Mouse (Mus musculus): Measurements from ENCODE around the gene 3110040M04Rik. TPM values are rescaled to one million over a fixed set of nuclear protein-coding genes. Genes with fewer than 3 reads are reported as not detected.
"Not testable (repeated sequence)": the region's sequence is repeated elsewhere in the genome, so short reads cannot be mapped to it uniquely, and the experiment has no call there.

Gene 3110040M04Rik
- polyA plus RNA-seq (2016; fragmentation: Nextera tagmentation; extraction: Ambion mirVana), result 0.90 TPM in 1 of 2 replicates, not detected in the other

DNA sequence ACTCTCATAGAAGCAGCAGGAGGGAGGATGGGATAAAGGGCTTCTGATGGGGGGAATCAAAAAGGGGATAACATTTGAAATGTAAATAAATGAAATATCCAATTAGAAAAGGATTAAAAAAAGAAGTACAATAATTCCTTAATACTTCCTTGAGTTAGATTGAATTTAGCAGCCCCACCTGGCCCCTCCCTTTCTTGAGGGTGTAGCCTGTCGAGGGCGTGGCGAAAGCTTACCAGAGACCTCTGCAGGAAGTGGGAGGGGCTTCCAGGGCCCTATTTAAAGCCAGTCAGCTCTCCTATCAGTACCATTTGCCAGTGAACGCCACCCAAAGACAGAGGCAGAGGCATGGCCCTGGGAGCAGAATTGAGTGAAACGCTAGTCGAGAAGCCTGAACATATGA, at the start of gene 3110040M04Rik:
TSS of gene 3110040M04Rik (plus strand) at position 304 of the 400 bp plus-strand sequence.
- not testable (repeated sequence) for H3K36me3 ChIP-seq; H3K9me3 ChIP-seq; DNase-seq (ENCODE audit: low spot score); H3K27ac ChIP-seq; H3K27me3 ChIP-seq (ENCODE audit: insufficient read depth, poor library complexity, severe bottlenecking); H3K4me1 ChIP-seq (replicated peaks); H3K4me3 ChIP-seq
- WGBS, result no CpG with 5 or more reads among the region's 6 CpGs

GRCm38 (mm10) chr1:151154131-151154530, 49.8 kb upstream of the 3110040M04Rik start:
- H3K4me1 ChIP-seq (replicated peaks); H3K36me3 ChIP-seq; H3K27ac ChIP-seq; H3K27me3 ChIP-seq (ENCODE audit: insufficient read depth, poor library complexity, severe bottlenecking); H3K4me3 ChIP-seq; H3K9me3 ChIP-seq; DNase-seq (ENCODE audit: low spot score): not testable (repeated sequence)
- 93% methylated on average over 9 of the region's 9 CpGs for WGBS

DNA sequence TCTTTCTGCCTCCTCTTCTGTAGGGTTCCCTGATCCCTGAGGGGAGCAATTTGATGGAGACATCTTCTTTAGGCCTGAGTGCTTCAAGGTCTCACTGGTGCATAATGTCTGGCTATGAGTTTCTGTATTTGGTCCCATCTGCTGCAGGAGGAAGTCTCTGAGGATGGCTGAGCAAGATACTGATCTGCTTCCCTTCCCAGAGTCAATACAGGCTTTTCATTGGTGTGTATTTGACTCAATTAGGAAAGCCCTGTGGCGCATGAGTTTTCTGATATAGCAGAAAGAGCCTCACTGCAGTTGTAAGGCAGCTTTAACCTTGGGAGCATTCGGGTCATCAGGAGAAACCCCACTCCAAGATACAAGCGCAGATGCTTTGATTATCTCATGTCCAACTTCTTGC, 47.8 kb upstream of the 3110040M04Rik start:
- peaks cover 7% of the 10 kb centered on the region; the same call in 1 of the 2 replicates for H3K4me1 ChIP-seq (replicated peaks)
- no peak overlapping the region for H3K4me3 ChIP-seq
- H3K27ac ChIP-seq, result no peak overlapping the region
- 89% methylated on average over 3 of the region's 3 CpGs for WGBS
- no peaks in the 10 kb centered on the region for H3K9me3 ChIP-seq
- H3K36me3 ChIP-seq, result no peaks in the 10 kb centered on the region
- 0 out of 2 replicates have a peak, but pooled peaks cover 5% of the 10 kb centered on the region for H3K27me3 ChIP-seq (ENCODE audit: insufficient read depth, poor library complexity, severe bottlenecking)
- no peak for DNase-seq (ENCODE audit: low spot score)

- Histone ChIP-seq H3K4me1 (replicated peaks) (peaks cover 7% of the 10 kb centered on the region; the same call in 1 of the 2 replicates), H3K4me3 (no peak overlapping the region), H3K27ac (no peak overlapping the region), H3K9me3 (no peaks in the 10 kb centered on the region), H3K36me3 (no peaks in the 10 kb centered on the region), H3K27me3 (ENCODE audit: insufficient read depth, poor library complexity, severe bottlenecking) (0 out of 2 replicates have a peak, but pooled peaks cover 5% of the 10 kb centered on the region)
- WGBS, result 88% methylated on average over 7 of the region's 7 CpGs
- DNase-seq (ENCODE audit: low spot score), result no peak
Measured at GRCm38 (mm10) chr1:151156777-151157632, 46.9 kb upstream of the 3110040M04Rik start.

- DNase-seq (ENCODE audit: low spot score), result no peak
- whole genome bisulfite sequencing, result 75% methylated on average over 9 of the region's 9 CpGs
- H3K27me3 ChIP-seq (ENCODE audit: insufficient read depth, poor library complexity, severe bottlenecking), result 0 out of 2 replicates have a peak, but pooled peaks cover 5% of the 10 kb centered on the region
- no peaks in the 10 kb centered on the region for H3K36me3 ChIP-seq
- H3K4me3 ChIP-seq, result no peak overlapping the region
- H3K9me3 ChIP-seq, result no peaks in the 10 kb centered on the region
- peaks cover 7% of the 10 kb centered on the region; the same call in 1 of the 2 replicates for H3K4me1 ChIP-seq (replicated peaks)
- H3K27ac ChIP-seq, result no peak overlapping the region
Measured at GRCm38 (mm10) chr1:151157963-151158856, 45.7 kb upstream of the 3110040M04Rik start.

DNA sequence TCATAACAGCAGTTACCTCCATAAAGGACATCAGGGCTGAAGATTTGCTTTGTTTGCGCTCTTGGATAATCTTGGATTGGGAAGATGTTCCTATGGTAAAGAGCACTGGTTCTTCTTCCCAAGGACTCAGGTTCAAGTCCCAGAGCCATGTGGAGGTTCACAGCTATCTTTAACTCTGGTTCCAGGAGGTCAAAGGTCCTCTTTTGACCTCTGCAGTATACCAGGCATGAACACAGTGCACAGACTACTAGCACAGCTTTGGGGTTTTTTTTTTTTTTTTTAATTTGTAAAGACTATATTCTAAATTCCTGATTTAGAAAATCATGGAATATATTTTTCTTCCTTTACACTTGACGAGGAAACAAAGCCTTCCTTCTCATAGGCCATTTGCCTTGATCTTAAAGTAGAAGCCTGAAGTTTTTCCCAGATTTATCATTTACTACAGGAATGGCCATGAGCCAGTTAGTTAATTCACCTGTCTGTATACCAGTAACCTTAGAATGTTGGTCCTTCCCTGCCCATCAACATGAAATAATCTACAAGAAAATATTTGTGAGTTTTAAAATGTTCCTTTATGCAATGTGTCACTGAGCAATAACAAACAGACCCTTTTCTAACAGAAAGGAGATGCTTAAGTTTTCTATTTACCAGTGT, 44.9 kb upstream of the 3110040M04Rik start:
- H3K27ac ChIP-seq, result no peak overlapping the region
- 0 out of 2 replicates have a peak, but pooled peaks cover 5% of the 10 kb centered on the region for H3K27me3 ChIP-seq (ENCODE audit: insufficient read depth, poor library complexity, severe bottlenecking)
- H3K9me3 ChIP-seq, result no peaks in the 10 kb centered on the region
- peaks cover 7% of the 10 kb centered on the region; the same call in 1 of the 2 replicates for H3K4me1 ChIP-seq (replicated peaks)
- H3K36me3 ChIP-seq, result no peaks in the 10 kb centered on the region
- WGBS, result 87% methylated on average over 2 of the region's 2 CpGs
- H3K4me3 ChIP-seq, result no peak overlapping the region
- DNase-seq (ENCODE audit: low spot score), result no peak

DNA sequence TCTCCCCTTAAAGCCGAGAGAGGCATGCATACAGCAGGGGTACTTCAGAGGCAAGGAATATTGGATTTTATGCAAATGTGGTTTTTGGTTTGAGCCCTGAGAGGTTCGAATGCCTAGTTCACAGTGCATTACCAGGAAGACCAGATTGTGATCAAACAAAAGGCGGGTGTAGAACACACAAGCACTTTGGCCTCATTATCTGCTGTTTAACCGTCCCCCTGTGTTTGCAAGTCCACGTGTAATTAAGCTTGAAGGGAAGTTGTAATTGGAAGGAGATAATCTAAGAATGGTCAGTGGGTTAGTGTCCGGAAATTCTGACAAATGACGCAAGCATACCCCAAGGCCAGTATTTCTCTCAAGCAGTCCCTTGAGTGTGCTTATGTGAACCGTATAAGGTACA, 37.9 kb upstream of the 3110040M04Rik start:
- H3K27ac ChIP-seq, result no peak overlapping the region
- 61% methylated on average over 8 of the region's 8 CpGs for WGBS

DNA sequence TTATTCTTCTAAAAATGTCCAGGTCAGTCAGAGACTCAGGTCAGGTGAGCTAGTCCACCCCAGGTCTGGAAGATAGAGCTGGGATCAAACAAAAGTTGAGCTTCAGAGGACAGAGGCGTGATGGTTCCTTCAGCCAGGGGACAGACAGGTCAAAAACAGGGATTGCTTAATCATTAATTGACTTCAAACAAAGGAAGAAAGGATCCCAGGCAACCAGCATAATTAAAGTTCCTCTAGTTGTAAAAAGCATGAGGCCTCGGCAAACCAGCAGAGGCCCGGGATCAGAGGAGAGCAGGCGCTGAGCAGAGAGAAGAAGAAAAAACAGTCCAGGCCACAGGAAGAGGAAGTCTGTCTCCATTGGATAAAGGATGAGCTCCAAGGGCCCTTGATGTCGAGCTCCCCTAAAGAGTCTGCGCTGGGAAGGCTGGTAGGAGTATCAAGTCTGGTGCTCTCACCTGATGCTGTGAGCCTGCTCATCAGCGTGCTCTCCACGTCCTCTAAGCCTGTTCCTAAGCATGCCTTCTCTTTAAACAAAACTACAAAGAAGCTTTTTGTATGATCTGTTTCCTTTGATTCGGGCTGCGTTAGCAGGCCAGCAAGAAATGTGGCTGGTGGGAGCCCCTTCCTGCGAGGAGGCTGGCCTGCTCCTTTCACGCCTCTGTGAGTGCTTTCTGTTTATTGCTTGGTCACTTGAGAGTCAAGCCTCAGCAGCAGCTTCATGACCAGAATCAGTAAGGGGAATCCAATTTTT, 36.4 kb upstream of the 3110040M04Rik start:
- H3K4me1 ChIP-seq (replicated peaks), result peaks cover 19% of the 10 kb centered on the region
- H3K36me3 ChIP-seq, result no peaks in the 10 kb centered on the region
- H3K27me3 ChIP-seq (ENCODE audit: insufficient read depth, poor library complexity, severe bottlenecking), result no peaks in the 10 kb centered on the region
- peak overlapping the region; percentile 76 for H3K27ac ChIP-seq
- no peaks in the 10 kb centered on the region for H3K9me3 ChIP-seq
- no peak overlapping the region for H3K4me3 ChIP-seq
- DNase-seq (ENCODE audit: low spot score), result no peak
- 27% methylated on average over 12 of the region's 12 CpGs for WGBS

More for the DNA sequence above, 37.9 kb upstream of the 3110040M04Rik start:
- Histone ChIP-seq H3K4me1 (replicated peaks) (peaks cover 19% of the 10 kb centered on the region), H3K4me3 (no peak overlapping the region), H3K27me3 (ENCODE audit: insufficient read depth, poor library complexity, severe bottlenecking) (no peaks in the 10 kb centered on the region), H3K9me3 (no peaks in the 10 kb centered on the region), H3K36me3 (no peaks in the 10 kb centered on the region)
- DNase-seq (ENCODE audit: low spot score), result no peak

DNA sequence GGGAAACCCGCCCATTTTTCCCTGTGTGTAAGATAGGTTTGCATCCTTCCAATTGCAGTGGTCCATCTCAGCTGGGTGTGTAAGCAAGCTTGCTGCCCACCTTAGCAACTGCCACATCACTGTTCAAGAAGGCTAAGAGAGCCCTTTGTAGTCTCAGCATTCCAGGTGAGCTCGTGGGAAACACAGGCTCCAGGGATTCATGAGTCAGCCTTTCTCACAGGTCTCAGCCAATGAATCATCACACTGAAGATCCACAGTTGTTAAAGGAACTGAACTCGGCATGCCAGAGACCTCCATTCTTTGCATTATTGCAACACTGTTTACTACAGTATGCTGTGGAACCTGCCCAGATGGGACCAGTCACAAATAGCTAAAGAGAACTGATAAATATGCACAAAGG, 35.3 kb upstream of the 3110040M04Rik start:
- DNase-seq (ENCODE audit: low spot score), result no peak
- H3K27ac ChIP-seq, result no peak overlapping the region
- peaks cover 19% of the 10 kb centered on the region for H3K4me1 ChIP-seq (replicated peaks)
- H3K4me3 ChIP-seq, result no peak overlapping the region
- H3K27me3 ChIP-seq (ENCODE audit: insufficient read depth, poor library complexity, severe bottlenecking), result no peaks in the 10 kb centered on the region
- H3K9me3 ChIP-seq, result no peaks in the 10 kb centered on the region
- WGBS, result 82% methylated on average over 3 of the region's 3 CpGs
- no peaks in the 10 kb centered on the region for H3K36me3 ChIP-seq

- no peak overlapping the region for H3K4me3 ChIP-seq
- no peaks in the 10 kb centered on the region for H3K36me3 ChIP-seq
- H3K27me3 ChIP-seq (ENCODE audit: insufficient read depth, poor library complexity, severe bottlenecking), result no peaks in the 10 kb centered on the region
- DNase-seq (ENCODE audit: low spot score), result no peak
- no peaks in the 10 kb centered on the region for H3K9me3 ChIP-seq
- no peak overlapping the region for H3K27ac ChIP-seq
- peaks cover 18% of the 10 kb centered on the region for H3K4me1 ChIP-seq (replicated peaks)
- 81% methylated on average over 2 of the region's 2 CpGs for WGBS
Measured at GRCm38 (mm10) chr1:151171572-151172461, 32.1 kb upstream of the 3110040M04Rik start.
